Mouse (Mus musculus) lung, postnatal 14 days (tissue): Measurements from ENCODE around the gene Trmt1.
"Not testable (repeated sequence)": the region's sequence is repeated elsewhere in the genome, so short reads cannot be mapped to it uniquely, and the experiment has no call there.

Experiments used
- DNase-seq: peaks from one replicate; pipeline ENCODE4 v3.0.0; 2021

Trmt1 gene

GRCm38 (mm10) chr8:84659936-84660818 is 25.9 kb upstream of the Trmt1 start:
- DNase-seq, result peak; percentile 74

GRCm38 (mm10) chr8:84660819-84661457 is 25.2 kb upstream of the Trmt1 start:
- peak; percentile 79 for DNase-seq

GRCm38 (mm10) chr8:84661458-84661871 is 24.6 kb upstream of the Trmt1 start:
- DNase-seq, result peak; percentile 96

- DNase-seq, result peak; percentile 50
These were observed 24.0 kb upstream of the Trmt1 start for GRCm38 (mm10) chr8:84661961-84662571.

GRCm38 (mm10) chr8:84662581-84663065 is 23.5 kb upstream of the Trmt1 start, which contains the start of gene Ier2:
TSS of gene Ier2 (minus strand) at chr8:84662852.
- peak; percentile 97 for DNase-seq

GRCm38 (mm10) chr8:84663483-84664327 is 22.4 kb upstream of the Trmt1 start:
- DNase-seq, result peak; percentile 98

- peak; percentile 81 for DNase-seq
These were observed 21.3 kb upstream of the Trmt1 start for GRCm38 (mm10) chr8:84664566-84665384.

GRCm38 (mm10) chr8:84665385-84665893 is 20.7 kb upstream of the Trmt1 start:
- DNase-seq, result no peak

GRCm38 (mm10) chr8:84668081-84668480 is 18.0 kb upstream of the Trmt1 start:
- DNase-seq, result no peak

- no peak for DNase-seq
These were observed 17.2 kb upstream of the Trmt1 start for GRCm38 (mm10) chr8:84668731-84669485.

- not testable (repeated sequence) for DNase-seq
These were observed 15.7 kb upstream of the Trmt1 start for GRCm38 (mm10) chr8:84670295-84671006.

- no peak for DNase-seq
These were observed 8.8 kb upstream of the Trmt1 start for GRCm38 (mm10) chr8:84677305-84677704.

- no peak for DNase-seq
These were observed 4.6 kb upstream of the Trmt1 start for GRCm38 (mm10) chr8:84681476-84681875.

- DNase-seq, result no peak
These were observed 3.9 kb upstream of the Trmt1 start for GRCm38 (mm10) chr8:84682257-84682656.

- no peak for DNase-seq
These were observed 1.6 kb upstream of the Trmt1 start for GRCm38 (mm10) chr8:84684537-84684936.

GRCm38 (mm10) chr8:84687003-84687704 is 1.0 kb downstream of the Trmt1 start:
- no peak for DNase-seq

GRCm38 (mm10) chr8:84687705-84688100 is 1.6 kb downstream of the Trmt1 start, which contains the start of gene Nacc1:
TSS of gene Nacc1 (minus strand) at chr8:84687862.
- peak; percentile 90 for DNase-seq

- peak; percentile 89 for DNase-seq
These were observed 3.2 kb downstream of the Trmt1 start for GRCm38 (mm10) chr8:84689091-84689915.
